Mouse (Mus musculus) C3H10T1/2 (cell line): ENCODE measurements around the gene Adora2b. TPM values are rescaled to one million over a fixed set of nuclear protein-coding genes. Genes with fewer than 3 reads are reported as not detected.

Experiments
- polyA plus RNA-seq, 2 experiments: library from polyadenylated mRNA; unstranded; fragments of >200 nt; fragmentation: generic; extraction: Trizol; gene quantifications; one replicate each; pipeline ENCODE4 v1.2.1; 2012; ENCODE audit warnings: missing spikeins in 2 of 2

Adora2b gene
- 1 to 10 TPM in 1 of 2 experiments, under 1 TPM in 1; 0.20 to 1.2 TPM for polyA plus RNA-seq

DNA sequence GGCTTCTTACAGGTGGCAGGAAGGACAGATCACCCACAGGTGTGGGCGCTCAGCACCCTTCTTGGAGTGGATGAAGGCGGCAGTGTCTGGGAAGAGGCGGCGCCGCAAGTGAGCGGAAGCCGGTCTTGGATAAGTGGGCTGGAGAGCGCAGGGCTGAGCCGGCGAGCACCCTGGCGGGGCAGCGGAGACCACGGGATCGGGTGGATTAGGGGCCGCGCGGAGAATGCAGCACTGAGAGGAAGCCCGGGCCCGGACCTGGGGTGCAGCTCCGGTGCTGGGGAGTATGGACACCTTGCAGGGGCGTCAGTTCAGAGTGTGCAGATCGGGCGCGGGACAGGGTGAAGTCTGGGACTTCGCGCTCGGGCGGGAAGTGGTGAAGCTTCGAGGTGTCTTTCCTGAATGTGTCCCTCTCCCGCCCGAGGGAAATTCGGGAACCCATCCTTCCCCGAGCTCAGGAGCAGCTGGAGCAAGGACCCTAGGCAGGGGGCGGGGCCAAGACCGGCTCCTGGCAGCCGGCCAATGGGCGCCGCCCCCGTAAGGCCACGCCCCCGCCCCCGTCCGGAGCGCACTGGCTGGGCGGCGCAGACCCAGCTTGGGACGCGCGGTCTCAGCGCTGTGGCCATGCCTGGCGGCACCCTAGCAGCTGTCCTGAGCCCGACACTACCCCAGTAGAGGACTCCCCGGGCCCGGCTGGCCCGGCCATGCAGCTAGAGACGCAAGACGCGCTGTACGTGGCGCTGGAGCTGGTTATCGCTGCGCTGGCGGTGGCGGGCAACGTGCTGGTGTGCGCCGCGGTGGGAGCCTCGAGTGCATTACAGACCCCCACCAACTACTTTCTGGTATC, at the start of gene Adora2b:
Adora2b (plus strand) TSS at position 584 of the 844 bp plus-strand sequence.

GRCm38 (mm10) chr11:62280675-62281600, 32.2 kb downstream of the Adora2b start, which contains the start of the genes Zswim7 and Ttc19:
TSS of gene Zswim7 (minus strand) at chr11:62281375.
TSS of gene Ttc19 (plus strand) at chr11:62281473.

Other genes with a start within 250 kb of the Adora2b start
- gene Zswim7, start 32.4 kb downstream of the Adora2b start, polyA plus RNA-seq: 10 to 100 TPM; 21.0 to 53.8 TPM
- 1 to 10 TPM; 1.4 to 6.7 TPM for gene Ttc19, start 32.5 kb downstream of the Adora2b start, polyA plus RNA-seq
- 1 to 10 TPM; 2.2 to 3.1 TPM for gene Pigl, start 209.5 kb downstream of the Adora2b start, polyA plus RNA-seq
- 10 to 100 TPM in 1 of 2 experiments, 1 to 10 TPM in 1; 9.6 to 54.3 TPM for gene Ncor1, start 209.6 kb downstream of the Adora2b start, polyA plus RNA-seq